Mouse (Mus musculus): ENCODE measurements around the gene Dok1. TPM values are rescaled to one million over a fixed set of nuclear protein-coding genes. Genes with fewer than 3 reads are reported as not detected.

Gene Dok1
- polyA plus RNA-seq, 1 experiment = 4.7 TPM

DNA sequence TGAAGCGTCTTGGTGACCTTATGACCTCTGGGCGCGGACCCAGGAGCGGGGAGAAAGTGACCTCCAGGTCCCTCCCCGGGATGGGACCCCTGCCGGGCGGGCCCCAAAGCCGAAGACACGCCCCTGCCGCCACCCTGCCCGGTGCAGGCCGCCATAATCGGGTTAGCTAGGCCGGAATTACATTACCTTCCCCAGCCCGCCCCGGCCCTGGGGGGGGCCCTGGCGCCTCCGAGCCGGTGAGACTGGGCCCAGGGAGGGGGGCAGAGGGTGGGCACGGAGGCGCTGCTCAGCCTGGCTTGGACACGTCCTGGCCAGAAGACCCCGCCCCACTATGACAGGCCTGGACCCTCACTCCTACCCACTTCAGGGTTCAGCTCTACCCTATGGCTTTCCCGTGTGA lies 37.9 kb upstream of the Dok1 start:
- Histone ChIP-seq H3K27ac (ENCODE audit: insufficient read depth, low read length) (no peak overlapping the region), H3K27me3 (ENCODE audit: control insufficient read depth, insufficient read depth, low read length, poor library complexity, severe bottlenecking) (peaks cover 35% of the 10 kb centered on the region), H3K36me3 (ENCODE audit: control insufficient read depth, insufficient read depth, low read length, poor library complexity, severe bottlenecking) (no peaks in the 10 kb centered on the region), H3K4me1 (ENCODE audit: control insufficient read depth, insufficient read depth, low read length) (no peaks in the 10 kb centered on the region), H3K4me3 (ENCODE audit: low read depth, low read length) (peak overlapping the region; percentile 30; the same call in 1 of the 2 replicates), H3K9me3 (replicated peaks; ENCODE audit: control insufficient read depth, insufficient read depth, low read length, poor library complexity, severe bottlenecking) (no peaks in the 10 kb centered on the region), H3K9ac (ENCODE audit: low read depth, poor library complexity, severe bottlenecking) (no peak overlapping the region)
- TF ChIP-seq EP300 (IDR thresholded peaks at IDR 0.05; ENCODE audit: insufficient read depth, low read depth, low read length) (no peak), POLR2A (IDR thresholded peaks at IDR 0.05; ENCODE audit: insufficient read depth, low read length) (no peak), CTCF (IDR thresholded peaks at IDR 0.05; ENCODE audit: low read depth, low read length) (no peak)

DNA sequence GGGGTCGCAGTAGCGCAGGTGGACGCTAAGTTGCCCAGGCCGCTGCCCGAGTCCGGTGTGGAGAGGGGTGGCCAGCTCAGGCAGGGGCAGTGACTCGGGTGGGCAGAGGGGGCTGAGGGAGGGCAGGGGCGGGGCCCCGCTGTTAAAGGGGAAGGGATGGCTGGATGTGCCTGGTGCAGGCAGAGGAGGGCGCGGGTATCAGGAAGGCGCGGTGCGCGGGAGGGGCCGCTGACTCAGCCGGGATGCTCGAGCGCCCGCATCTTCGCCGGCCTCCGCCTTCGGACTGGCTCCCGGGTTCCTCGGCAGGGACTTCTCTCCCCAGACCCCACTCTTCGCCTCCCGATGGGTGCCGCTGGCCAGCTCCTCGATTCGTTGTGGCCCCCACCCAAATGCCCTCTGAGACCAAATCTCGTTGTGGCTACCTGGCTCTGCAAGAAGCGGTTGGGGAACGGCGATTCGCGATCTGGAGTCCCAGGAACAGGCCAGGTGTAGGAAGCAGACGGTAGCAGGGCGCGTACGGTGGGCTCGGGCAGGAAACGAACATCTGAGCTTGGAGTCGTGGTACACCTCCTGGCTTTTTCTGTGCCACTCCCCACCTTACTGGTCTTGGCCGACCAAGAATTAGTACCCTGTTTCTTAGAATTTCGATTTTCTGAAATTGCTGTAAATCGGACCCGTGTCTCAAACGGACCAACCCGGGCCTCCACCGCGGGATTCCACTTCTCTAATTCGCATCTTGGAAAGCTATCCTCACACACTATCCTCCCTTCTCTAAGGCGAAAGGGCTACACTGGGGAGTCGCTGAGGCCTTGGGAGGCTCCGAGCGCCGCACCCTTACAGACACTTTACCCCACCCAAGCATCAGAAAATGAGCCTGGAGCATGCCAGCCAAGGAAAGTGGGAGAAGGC lies 37.3 kb upstream of the Dok1 start:
- no peak overlapping the region for H3K27ac ChIP-seq (ENCODE audit: insufficient read depth, low read length)
- H3K9me3 ChIP-seq (replicated peaks; ENCODE audit: control insufficient read depth, insufficient read depth, low read length, poor library complexity, severe bottlenecking) = no peaks in the 10 kb centered on the region
- peak overlapping the region; percentile 30 for H3K4me3 ChIP-seq (ENCODE audit: low read depth, low read length)
- no peak for TF ChIP-seq EP300 (IDR thresholded peaks at IDR 0.05; ENCODE audit: insufficient read depth, low read depth, low read length)
- TF ChIP-seq CTCF (IDR thresholded peaks at IDR 0.05; ENCODE audit: low read depth, low read length) = no peak
- no peak for TF ChIP-seq POLR2A (IDR thresholded peaks at IDR 0.05; ENCODE audit: insufficient read depth, low read length)
- H3K9ac ChIP-seq (ENCODE audit: low read depth, poor library complexity, severe bottlenecking) = peak overlapping the region; percentile 71
- H3K27me3 ChIP-seq (ENCODE audit: control insufficient read depth, insufficient read depth, low read length, poor library complexity, severe bottlenecking) = peaks cover 35% of the 10 kb centered on the region
- H3K4me1 ChIP-seq (ENCODE audit: control insufficient read depth, insufficient read depth, low read length) = no peaks in the 10 kb centered on the region
- no peaks in the 10 kb centered on the region for H3K36me3 ChIP-seq (ENCODE audit: control insufficient read depth, insufficient read depth, low read length, poor library complexity, severe bottlenecking)

DNA sequence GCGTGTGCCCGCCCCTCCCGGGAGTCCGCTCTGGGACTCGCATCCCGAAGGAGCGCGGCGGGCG lies 36.8 kb upstream of the Dok1 start, which contains the start of gene Tlx2:
Gene Tlx2, minus strand, starts transcription at position 47 of the 64 bp plus-strand sequence.
- TF ChIP-seq POLR2A (IDR thresholded peaks at IDR 0.05; ENCODE audit: insufficient read depth, low read length) = no peak
- TF ChIP-seq EP300 (IDR thresholded peaks at IDR 0.05; ENCODE audit: insufficient read depth, low read depth, low read length) = no peak
- no peak for TF ChIP-seq CTCF (IDR thresholded peaks at IDR 0.05; ENCODE audit: low read depth, low read length)
- H3K36me3 ChIP-seq (ENCODE audit: control insufficient read depth, insufficient read depth, low read length, poor library complexity, severe bottlenecking) = no peaks in the 10 kb centered on the region
- peak within 1 kb of the TSS; percentile 65 for H3K4me3 ChIP-seq (ENCODE audit: low read depth, low read length)
- H3K9ac ChIP-seq (ENCODE audit: low read depth, poor library complexity, severe bottlenecking) = peak within 1 kb of the TSS; percentile 71
- peaks cover 35% of the 10 kb centered on the region for H3K27me3 ChIP-seq (ENCODE audit: control insufficient read depth, insufficient read depth, low read length, poor library complexity, severe bottlenecking)
- H3K27ac ChIP-seq (ENCODE audit: insufficient read depth, low read length) = no peak within 1 kb of the TSS
- H3K4me1 ChIP-seq (ENCODE audit: control insufficient read depth, insufficient read depth, low read length) = no peaks in the 10 kb centered on the region
- no peaks in the 10 kb centered on the region for H3K9me3 ChIP-seq (replicated peaks; ENCODE audit: control insufficient read depth, insufficient read depth, low read length, poor library complexity, severe bottlenecking)

DNA sequence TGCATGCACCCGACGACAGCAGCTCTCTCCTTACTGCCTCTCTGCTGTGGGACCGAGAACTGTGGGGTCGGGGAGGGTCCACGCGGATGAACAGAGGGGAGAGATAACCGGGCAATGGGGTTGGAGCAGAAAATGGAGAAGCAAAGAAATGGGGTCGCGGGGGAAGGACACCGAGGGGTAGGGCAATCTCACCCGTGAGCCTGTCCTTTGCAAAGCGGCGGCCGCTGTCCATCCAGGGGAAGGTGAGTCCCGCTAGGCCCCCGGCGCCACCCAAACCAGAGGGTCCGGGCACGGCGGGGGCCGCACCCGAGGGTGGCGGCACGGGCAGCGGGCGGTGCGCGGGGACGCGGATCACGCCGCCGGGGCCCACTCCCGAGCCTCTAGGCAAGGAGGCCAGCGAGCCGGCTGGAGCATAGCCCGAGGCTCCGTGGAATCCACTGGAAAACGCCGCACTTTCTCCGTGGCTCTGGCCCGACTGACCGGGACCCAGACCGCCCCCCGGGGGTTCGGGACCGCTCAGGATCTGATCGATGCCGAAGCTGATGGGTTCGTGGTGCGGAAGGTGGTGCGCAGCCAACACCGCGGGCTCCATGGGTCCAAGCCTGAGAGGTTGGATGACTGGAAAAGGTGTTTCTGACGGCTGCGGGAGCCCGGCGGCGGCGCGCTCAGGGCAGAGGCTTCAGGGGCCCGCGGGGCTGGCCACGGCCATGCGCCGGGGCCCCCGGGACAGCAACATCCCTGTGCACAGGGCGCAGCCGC lies 36.4 kb upstream of the Dok1 start:
- H3K36me3 ChIP-seq (ENCODE audit: control insufficient read depth, insufficient read depth, low read length, poor library complexity, severe bottlenecking) = no peaks in the 10 kb centered on the region
- H3K4me1 ChIP-seq (ENCODE audit: control insufficient read depth, insufficient read depth, low read length) = no peaks in the 10 kb centered on the region
- H3K27me3 ChIP-seq (ENCODE audit: control insufficient read depth, insufficient read depth, low read length, poor library complexity, severe bottlenecking) = peaks cover 35% of the 10 kb centered on the region
- TF ChIP-seq EP300 (IDR thresholded peaks at IDR 0.05; ENCODE audit: insufficient read depth, low read depth, low read length) = no peak
- TF ChIP-seq CTCF (IDR thresholded peaks at IDR 0.05; ENCODE audit: low read depth, low read length) = no peak
- TF ChIP-seq POLR2A (IDR thresholded peaks at IDR 0.05; ENCODE audit: insufficient read depth, low read length) = no peak
- H3K9ac ChIP-seq (ENCODE audit: low read depth, poor library complexity, severe bottlenecking) = peak overlapping the region; percentile 71
- no peak overlapping the region for H3K27ac ChIP-seq (ENCODE audit: insufficient read depth, low read length)
- H3K9me3 ChIP-seq (replicated peaks; ENCODE audit: control insufficient read depth, insufficient read depth, low read length, poor library complexity, severe bottlenecking) = no peaks in the 10 kb centered on the region
- peak overlapping the region; percentile 65 for H3K4me3 ChIP-seq (ENCODE audit: low read depth, low read length)

DNA sequence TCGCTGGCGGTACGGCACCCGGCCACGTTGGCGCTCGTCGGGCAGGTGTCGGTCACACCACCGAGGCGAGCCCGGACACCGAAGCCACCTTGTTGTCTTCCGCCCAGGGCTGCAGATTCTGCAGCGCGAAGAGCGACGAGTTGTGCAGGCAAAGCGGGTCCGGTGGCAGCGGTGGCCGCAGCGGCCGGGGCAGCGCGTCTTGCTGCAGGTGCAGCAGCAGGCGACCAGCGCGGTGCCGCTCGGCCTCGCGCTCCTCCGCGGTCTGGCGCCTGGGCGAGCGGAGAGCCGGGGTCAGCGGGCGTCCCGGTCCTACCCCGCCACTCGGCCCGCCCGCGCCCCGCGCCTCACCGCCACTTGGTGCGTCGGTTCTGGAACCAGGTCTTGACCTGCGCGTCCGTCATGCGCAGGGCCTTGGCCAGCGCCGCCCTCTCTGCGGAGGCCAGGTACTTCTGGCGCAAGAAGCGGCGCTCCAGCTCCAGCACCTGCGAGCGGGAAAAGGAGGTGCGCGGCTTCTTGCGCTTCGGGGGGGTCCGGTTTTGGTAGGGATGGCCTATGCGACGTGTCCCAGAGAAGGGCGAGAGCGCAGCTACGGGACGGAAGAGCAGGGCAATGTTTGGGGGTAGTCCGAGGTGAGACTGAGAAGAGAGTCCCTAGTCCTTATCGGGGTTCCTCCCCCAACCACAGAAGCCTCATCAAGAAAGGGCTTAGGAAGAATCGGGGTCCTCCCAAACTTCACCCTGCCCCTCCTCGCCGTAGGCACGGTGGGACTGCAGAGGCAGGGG lies 35.6 kb upstream of the Dok1 start:
- Histone ChIP-seq H3K27ac (ENCODE audit: insufficient read depth, low read length) (no peak overlapping the region), H3K36me3 (ENCODE audit: control insufficient read depth, insufficient read depth, low read length, poor library complexity, severe bottlenecking) (no peaks in the 10 kb centered on the region), H3K27me3 (ENCODE audit: control insufficient read depth, insufficient read depth, low read length, poor library complexity, severe bottlenecking) (peaks cover 35% of the 10 kb centered on the region), H3K4me1 (ENCODE audit: control insufficient read depth, insufficient read depth, low read length) (no peaks in the 10 kb centered on the region), H3K9me3 (replicated peaks; ENCODE audit: control insufficient read depth, insufficient read depth, low read length, poor library complexity, severe bottlenecking) (no peaks in the 10 kb centered on the region), H3K4me3 (ENCODE audit: low read depth, low read length) (peak overlapping the region; percentile 65), H3K9ac (ENCODE audit: low read depth, poor library complexity, severe bottlenecking) (peak overlapping the region; percentile 17; the same call in 1 of the 2 replicates)
- TF ChIP-seq EP300 (IDR thresholded peaks at IDR 0.05; ENCODE audit: insufficient read depth, low read depth, low read length) = no peak
- TF ChIP-seq POLR2A (IDR thresholded peaks at IDR 0.05; ENCODE audit: insufficient read depth, low read length) = no peak
- no peak for TF ChIP-seq CTCF (IDR thresholded peaks at IDR 0.05; ENCODE audit: low read depth, low read length)
